Mouse (Mus musculus) heart, postnatal 0 days (tissue): ENCODE results near the gene Aoc1.

ENCODE experiments used
- CTCF ChIP-seq: IDR thresholded peaks from 2 replicates; pipeline ENCODE4 v1.5.1; 2016; ENCODE audit warnings: antibody characterized with exemption, control low read depth, low read depth
- EP300 ChIP-seq: IDR thresholded peaks from 2 replicates; pipeline ENCODE4 v1.6.1; 2016; ENCODE audit warnings: antibody characterized with exemption, low read depth

DNA sequence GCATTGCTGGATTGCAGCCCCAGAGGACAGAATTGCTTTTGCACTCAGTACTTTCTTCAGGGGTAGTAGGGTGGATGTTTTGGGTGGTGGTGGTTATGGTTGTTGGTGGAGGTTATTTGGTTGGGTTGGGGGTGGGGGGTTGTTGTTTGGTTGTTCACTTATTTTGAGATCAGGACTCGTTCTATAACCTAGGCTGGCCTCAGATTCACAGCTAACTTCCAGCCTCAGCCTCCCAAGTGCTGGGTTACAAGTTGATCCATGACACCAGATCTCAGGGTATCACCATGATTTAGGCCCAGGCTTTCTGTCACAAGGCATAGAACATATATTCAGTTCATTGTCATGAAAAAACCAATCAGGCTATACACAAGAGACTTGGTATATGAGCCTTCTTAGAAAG is 11.8 kb upstream of the Aoc1 start:
- TF ChIP-seq CTCF (no peak), EP300 (no peak)
